Mouse (Mus musculus): ENCODE data around the gene Dennd2c. TPM values are rescaled to one million over a fixed set of nuclear protein-coding genes. Genes with fewer than 3 reads are reported as not detected.
A peak's percentile ranks its signal among the peaks of the same experiment; 100 is the strongest.

Dennd2c gene
- total RNA-seq (2021), result under 1 TPM; 0.17 to 0.20 TPM
- long read RNA-seq, partial matches to known transcripts, result 0 of 4 reads
- long read RNA-seq, other reads (novel, unspliced or antisense), result 4 of 4 reads

DNA sequence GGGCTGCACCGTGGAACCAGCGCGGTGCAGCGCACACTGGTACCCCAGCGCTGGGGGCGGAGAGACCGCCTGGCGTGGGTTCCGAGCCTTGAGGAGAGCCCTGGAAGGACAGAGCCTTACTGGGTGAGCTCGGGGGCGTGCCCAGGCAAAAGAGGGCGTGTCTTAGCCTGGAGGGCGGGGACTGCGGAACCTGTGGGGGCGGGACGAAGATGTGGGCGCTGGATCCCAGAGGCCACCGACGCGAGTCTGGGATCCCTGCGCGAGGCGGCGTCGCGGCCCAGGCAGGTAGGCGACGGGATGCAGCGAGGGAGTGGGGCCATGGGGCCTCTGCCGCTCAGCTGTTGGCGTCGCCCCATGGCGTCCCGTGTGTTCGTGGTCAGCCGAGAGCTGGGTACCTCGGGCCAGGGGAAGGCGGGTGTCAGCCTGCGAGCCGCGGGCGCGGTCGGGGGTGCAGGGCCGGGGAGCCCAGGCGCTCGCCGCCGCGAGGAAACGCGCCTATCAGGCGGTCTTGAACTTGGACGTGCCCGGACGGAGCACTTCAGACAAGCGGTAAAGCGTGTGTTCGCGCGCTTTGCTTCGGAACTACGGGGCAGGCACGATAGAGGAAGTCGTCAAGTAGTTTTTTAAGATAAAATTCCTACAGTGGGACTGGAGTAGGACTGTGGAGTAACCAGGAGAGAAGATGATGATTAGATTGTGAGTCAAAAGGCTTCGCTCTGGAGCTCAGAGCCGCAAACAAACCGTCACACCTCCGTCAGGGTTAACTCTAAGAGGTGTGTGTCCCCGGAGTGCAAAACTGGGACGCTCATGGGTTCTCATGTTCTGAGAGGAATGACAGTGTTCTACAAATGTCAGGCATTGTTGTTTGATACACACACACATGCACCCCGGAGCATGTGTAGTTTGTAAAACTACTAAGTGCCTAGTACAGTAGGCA lies at the start of gene Dennd2c:
Gene Dennd2c (plus strand): TSS at position 151 of the 937 bp plus-strand sequence.
- DNase-seq (ENCODE audit: low spot score in 2 of 2), result peak; percentile 28 to 56

DNA sequence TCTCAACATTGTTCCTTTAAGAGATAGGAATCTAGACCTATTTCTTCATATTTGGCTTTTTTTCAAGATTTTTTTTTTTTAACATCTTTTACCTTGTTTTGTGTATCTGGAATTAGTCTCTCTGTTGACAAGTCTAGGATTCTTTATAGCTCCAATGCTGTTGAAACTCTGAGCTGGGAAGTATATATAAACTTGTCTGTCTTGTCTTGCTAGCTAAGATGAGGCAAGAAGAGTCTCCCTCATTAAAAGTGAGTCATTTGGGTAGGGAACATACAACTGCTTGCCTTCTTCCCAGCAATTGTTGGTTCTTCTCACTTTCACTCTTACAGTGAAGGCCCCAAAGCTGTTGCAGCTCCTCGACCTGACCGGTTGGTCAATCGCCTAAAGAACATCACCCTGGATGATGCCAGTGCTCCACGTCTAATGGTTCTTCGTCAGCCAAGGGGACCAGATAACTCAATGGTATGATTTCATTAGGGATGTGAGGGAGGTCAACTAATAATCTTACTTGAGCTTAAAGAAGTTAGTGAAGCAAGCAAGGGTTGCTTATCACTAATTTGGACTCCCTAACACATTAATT lies 46.3 kb upstream of the Dennd2c start:
- no peak for DNase-seq (ENCODE audit: low spot score in 2 of 2)

DNA sequence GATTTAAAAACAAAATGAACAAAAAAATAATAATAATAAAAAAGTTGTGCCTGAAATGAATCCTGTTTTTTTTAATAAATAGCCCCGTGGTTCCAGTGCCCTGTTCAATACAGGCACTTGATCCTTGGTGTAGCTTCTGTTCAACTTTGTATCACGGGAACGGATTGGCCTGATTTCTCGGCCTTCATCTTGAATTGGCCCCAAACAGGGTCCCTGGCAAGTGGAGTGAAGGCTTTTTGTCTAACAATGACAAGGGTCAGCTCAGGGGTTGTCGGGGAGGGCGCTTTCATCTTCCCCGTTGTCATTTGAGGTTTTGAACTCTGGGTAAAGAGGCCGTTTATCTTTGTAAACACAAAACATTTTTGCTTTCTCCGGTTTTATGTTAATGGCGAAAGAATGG lies 44.7 kb upstream of the Dennd2c start:
- no peak for DNase-seq (ENCODE audit: low spot score in 2 of 2)

DNA sequence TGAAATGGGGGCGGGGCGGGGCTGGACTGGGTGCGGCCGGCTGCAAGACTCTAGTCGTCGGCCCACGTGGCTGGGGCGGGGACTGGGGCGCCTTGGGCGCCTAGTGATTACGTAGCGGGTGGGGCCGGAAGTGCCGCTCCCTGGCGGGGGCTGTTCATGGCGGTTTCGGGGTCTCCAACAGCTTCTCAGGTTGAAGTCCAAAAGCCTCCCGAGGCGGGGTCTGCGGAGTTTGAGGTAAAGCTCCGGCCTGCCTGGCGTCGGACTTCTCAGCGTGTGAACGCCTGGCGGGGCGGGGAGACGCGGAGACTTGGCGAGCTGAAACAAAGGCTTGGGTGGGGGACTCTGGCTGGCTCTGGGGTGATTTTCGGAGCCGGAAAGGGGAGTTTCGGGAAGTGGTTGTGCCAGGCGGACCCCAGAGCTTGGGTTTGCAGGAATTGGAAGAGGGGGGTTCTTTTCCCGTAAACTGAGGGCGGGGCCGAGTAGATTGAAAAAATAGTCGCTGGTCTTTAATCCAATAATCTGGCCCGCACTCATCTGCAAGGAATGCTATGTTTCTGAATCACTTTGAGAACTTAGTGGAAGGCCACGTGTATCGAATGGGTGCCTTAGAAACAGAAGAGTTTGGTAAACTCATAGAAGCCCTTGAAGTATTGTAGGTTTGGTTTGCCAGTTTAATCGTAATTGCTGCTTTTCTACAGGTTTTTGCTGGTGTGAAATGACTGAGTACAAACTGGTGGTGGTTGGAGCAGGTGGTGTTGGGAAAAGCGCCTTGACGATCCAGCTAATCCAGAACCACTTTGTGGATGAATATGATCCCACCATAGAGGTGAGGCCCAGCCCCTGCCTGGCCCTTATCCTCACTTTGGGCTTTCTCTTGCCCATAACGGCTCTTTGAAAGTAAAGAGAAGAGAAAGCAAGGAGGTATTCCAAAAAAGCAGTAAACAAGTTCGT lies 43.9 kb upstream of the Dennd2c start, which contains the start of gene Nras:
Gene Nras (plus strand): TSS at position 79 of the 951 bp plus-strand sequence.
- peak; percentile 88 to 93 for DNase-seq (ENCODE audit: low spot score in 2 of 2)

DNA sequence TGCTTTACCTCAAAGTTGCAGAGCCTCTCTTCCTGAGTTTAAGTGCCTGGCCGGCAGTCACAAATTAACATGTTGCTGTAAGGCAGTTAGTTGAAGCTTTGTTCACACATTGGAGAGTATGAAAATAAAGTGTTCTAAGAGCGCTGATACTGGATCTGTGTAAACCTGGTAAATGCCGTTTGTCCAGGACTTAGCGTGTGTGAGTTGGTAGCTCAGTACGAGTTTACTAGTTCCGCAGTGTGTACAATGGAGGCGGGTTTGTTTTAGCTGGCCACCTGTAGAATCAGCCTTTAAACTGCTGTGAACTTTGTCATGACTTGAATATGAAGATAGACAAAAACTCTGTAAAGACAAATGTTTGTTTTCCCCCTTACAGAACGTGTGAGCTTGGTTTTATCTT lies 35.5 kb upstream of the Dennd2c start:
- no peak for DNase-seq (ENCODE audit: low spot score in 2 of 2)

DNA sequence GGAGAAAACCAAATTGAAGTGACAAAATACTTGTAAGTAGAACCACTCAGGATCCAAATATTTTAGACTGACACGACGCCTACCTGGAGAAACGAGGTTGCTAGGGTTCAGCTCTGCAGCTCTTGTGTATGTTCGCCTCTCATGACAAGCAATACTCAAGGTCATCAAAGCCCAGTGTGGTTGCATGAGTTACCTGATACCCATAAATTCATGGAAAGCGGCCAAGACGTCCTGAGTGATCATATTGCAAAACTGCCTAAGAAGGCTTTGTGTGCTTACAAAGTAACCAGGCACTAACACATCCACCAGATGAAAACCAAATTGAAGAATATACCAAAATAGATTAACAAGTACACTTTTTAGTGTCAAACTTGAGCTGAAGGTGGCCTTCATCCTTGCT lies 33.4 kb upstream of the Dennd2c start:
- DNase-seq (ENCODE audit: low spot score in 2 of 2), result no peak

DNA sequence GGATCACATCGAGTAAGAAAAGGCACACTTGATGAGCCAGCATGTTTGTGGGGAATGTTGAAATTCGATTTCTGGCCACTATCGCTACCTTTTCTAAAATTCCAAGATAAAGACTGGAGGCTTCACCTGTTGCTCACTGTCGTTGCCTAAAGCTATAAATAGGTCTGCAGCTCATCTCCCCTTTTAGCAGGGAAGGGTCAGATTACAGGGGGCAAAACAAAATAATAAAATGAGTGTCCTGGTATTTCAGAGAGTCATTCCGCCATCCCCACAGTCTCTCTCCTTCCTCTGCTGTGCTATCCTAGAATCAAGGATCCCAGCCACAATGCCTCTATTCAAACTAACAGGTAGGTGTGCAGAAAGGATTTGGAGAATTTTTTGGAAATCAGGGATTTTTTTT lies 28.6 kb upstream of the Dennd2c start, which contains the start of gene Ampd1:
Gene Ampd1 (plus strand): TSS at position 244 of the 400 bp plus-strand sequence.
- DNase-seq (ENCODE audit: low spot score in 2 of 2), result no peak

DNA sequence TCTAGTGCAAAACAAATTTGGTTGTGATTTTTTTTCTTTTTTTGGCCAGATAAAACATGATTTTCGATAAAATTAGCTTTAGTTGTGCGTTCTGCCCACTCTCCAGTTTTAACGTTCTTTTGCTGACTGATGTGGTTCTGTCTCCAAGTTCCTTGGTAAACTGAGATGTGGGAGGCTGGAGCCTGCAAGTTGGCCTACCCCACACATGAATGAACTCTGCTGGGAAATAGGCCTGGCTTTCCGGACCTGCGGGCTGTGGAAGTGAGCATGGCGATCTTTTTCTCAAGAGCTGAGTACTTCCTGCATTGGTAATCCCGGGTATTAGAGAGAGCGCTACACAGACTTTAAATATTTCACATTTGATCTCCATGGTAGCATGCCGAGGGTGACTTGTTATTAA lies 26.5 kb upstream of the Dennd2c start:
- no peak for DNase-seq (ENCODE audit: low spot score in 2 of 2)

DNA sequence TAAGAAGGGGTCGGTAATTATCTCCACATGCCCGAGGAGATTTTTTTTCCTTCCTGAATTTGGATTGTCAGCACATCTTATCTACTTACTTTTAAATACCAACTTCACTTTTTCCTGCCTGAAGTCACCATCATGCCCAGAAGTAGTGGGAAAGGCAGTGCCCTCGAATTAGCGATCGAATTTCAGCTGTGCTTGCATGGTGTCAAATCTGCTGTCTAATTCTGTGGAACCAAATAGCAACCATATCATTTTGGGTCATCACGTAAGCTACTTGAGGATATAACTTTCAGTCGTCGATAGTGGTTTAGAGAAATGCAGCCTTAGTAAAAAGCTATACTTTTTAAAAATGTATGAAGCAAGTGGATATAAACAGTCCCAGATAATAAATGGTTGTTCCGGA lies 25.9 kb upstream of the Dennd2c start:
- no peak for DNase-seq (ENCODE audit: low spot score in 2 of 2)

DNA sequence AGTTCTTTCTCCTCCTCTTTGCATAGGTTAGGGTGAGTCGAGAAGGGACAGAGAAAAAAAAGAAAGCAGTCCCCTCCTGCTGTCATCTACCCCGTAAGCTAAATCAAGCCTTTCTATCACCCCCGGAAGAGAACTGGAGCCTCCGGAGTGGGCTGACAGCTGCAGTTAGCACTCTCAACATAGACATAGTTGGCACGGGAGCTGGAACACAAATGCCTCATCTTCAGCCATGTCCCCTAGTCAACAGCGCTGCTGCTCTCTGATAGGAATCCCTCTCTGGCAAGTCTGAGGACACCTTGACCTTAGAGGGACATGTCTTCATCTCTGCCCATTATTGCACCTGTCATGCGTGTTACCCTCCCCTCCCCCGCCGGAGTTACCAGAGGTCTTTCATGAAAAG lies 23.1 kb upstream of the Dennd2c start:
- DNase-seq (ENCODE audit: low spot score in 2 of 2), result peak in 1 of 2 experiments; percentile 44

DNA sequence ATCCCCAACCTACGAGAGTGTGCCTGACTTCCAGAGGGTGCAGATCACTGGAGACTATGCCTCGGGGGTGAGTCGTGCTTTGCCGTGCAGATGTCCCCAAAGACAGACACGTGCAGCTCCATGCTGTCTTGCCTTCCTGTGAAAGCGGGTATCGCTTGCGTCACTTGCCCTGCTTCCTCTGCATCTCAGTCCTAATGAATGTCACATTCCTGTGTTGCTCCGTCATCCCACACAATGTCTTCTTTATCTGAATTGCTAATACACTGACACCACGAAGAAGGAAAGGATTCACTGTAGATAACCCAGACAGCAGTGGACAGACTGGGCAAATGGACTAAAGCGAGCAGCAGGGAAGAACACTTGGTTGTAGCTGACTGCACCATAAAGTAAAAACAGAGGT lies 21.4 kb upstream of the Dennd2c start:
- no peak for DNase-seq (ENCODE audit: low spot score in 2 of 2)

DNA sequence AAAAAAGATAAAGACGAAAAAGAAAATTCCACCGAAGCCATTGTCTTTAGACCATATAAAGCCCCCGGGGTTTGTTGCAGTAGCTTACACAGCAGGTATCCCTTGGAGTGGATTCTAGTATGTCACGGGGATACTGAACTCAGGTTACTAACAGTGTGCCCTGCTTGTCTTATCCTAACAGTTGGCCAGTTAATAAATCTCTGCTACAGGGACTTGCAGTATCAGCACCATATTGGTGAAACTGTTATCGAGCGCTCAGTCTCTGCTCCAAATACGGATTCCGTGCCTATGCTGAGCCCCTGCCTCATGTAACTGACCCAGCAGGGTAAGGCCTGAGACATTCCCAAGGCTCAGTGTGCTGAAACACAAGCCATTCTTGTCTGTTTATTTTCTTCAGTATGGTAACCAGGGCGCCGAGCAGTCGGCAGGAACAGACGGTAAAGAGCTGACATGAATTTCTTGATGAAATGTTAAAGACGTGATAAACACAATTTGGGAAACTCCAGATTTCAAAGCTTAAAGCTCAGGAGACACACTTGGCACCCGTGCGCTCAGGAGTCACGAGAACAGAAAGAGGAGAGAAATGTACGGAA lies 20.4 kb upstream of the Dennd2c start:
- peak in 1 of 2 experiments; percentile 28 for DNase-seq (ENCODE audit: low spot score in 2 of 2)

DNA sequence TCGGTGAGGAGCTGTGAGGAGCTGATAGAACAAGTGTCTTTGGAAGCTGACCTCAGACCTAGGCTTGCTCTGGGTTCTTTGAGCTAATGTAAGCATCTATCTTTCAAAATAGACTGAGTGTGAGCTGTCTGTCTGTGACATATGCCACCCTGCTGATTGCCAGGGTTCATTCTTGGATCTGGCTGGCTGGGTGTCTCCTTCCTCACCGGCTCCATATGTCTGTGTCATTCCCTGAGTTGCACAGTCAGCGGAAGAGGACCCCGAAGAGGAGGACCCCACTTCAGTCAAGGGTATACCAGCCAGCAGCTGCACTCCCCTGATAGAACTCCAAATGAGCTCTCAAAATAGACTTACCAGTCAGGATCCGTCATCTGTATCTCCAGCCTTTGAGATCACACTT lies 19.6 kb upstream of the Dennd2c start:
- peak in 1 of 2 experiments; percentile 34 for DNase-seq (ENCODE audit: low spot score in 2 of 2)

DNA sequence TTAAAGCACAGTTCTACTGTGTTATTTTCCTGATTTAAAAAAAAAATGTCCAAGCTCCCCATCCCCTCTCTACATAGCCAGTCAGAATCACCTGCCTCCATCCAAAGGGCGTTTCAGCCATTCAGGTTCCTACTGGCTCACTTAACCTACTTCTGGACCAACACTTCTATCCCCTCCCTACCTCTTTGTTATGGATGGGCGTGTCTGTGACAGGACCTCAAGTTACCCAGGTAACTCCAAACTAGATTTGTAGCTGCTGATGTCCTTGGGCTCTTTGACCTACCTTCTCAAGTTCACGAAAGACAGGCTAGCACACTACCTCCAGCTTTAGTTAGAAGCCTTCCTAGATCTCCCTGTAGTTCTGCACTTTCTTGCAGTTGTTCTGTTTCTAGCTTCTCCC lies 16.4 kb upstream of the Dennd2c start:
- no peak for DNase-seq (ENCODE audit: low spot score in 2 of 2)

DNA sequence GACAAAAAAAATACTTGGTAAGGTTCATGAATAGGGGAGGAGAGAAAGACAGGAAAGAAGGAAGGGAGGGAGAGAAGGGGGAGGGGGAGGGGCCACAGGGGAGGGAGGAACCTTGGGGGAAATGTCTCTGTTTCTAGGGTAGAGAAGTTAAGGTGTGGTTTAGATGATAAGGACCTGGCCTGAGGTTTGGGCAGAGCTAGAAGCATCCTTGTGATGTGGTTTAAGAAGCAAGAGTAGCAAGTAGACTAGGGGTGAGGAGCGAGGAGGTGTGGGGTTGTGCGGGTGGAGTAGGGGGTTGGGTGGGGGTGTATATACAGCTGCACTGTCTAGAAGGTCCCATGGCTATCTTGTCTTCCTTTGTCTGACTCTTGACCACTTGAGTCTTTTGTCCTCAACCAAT lies 10.7 kb upstream of the Dennd2c start:
- no peak for DNase-seq (ENCODE audit: low spot score in 2 of 2)

DNA sequence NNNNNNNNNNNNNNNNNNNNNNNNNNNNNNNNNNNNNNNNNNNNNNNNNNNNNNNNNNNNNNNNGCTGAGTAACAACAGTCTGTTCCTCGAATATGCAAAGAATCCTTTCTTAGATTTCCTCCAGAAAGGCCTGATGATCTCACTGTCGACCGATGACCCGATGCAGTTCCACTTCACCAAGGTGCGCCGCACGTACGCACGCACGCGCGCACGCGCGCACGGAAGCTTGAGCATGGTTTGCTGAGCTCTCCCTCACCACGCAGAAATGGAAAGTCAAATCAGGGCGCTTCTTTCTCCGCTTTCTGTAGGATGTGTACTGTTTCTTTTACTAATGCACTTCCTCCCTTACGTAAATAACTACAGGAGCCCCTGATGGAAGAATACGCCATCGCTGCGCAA lies 3.7 kb upstream of the Dennd2c start:
- DNase-seq (ENCODE audit: low spot score in 2 of 2), result no peak

DNA sequence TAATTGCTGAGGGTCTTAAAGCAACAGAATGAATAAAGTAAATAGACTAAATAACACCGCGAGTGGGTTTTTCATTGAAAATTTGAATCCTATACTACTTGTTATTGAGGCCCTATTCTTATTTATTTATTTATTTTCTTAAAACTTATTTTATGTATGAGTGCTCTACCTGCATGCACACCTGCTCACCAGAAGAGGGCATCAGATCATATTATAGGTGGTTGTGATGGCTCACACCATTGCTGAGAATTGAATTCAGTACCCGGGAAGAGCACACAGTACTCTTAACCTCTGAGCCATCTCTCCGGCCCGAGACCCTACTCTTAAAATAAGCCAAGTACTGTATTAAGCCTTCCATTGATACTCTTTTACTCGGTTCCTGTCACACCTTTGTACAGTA lies 2.7 kb upstream of the Dennd2c start:
- DNase-seq (ENCODE audit: low spot score in 2 of 2), result no peak

DNA sequence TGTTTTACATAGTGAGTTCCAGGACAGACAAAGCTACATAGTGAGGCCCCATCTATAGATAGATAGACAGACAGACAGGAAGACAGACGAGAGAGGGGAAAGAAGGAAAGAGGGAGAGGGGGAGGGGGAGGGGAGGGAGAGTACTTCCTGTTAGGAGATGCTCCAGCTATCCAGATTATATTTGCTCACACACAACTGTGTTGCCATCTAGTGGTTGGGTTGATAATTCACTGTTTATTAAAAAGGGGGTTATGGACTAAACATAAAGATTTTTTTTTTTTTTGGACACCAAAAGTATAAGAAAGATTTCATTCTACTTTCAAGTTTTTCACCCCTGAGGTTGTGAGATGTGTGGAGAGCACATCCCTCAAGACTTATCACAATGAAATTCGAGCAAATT lies 1.7 kb upstream of the Dennd2c start:
- no peak for DNase-seq (ENCODE audit: low spot score in 2 of 2)

DNA sequence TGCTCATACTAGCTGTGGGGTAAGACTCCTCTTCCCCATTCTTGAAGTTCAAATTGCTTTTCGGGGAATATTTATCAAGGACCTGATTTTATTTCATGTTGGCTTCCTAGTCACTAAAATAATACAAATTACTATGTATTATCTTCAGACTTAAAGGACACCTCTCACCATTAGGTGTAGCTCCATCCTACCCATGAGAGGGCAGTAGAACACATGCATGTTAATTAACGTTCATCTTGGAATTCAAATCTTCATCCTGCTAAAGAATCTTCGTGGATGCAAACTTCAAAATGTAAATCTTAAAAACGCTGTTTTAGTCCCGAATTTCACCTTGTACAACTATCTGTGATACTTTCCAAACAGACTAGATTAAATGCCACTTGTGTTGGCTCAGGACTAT lies 1.2 kb upstream of the Dennd2c start:
- DNase-seq (ENCODE audit: low spot score in 2 of 2), result no peak

DNA sequence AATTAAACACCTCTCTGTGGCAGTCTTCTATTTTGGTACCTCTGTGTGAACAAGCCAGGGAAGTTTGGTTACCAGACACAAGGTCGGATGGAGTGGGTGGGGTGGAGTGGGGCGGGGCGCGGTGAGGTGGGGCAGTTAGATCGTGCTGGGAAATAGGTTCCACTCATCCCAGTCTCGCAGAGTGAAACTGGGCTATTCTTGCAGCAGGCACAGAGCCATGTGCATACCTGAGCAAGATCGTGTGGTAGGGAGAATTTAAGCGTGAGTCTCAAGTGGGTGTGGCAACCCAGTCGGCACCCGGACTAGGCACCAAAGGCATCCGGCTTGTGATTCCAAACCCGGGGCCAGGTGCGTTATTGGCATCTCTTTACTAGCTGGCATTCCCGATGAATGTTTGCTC lies 495 bp upstream of the Dennd2c start:
- DNase-seq (ENCODE audit: low spot score in 2 of 2), result no peak

Data from layer of hippocampus, adult 18-20 months (tissue).